Mouse (Mus musculus) testis, adult 10 weeks (tissue): ENCODE results near the gene Olfr748. TPM values are rescaled to one million over a fixed set of nuclear protein-coding genes. Genes with fewer than 3 reads are reported as not detected.

Experiments
- polyA plus RNA-seq: library from polyadenylated mRNA; stranded (reverse); fragments of 350-450 nt; fragmentation: Illumina TruSeq; extraction: RNeasy Lipid Tissue Mini Kit (QIAGEN cat#74804); gene quantifications from one replicate; pipeline ENCODE4 v1.2.3, GENCODE M21; 2014; ENCODE audit warnings: low read depth, low replicate concordance

The Olfr748 gene
- polyA plus RNA-seq, result not detected

GRCm38 (mm10) chr14:50707073-50707472 lies at the start of gene Olfr748:
Gene Olfr748, plus strand, starts transcription at chr14:50707373.

DNA sequence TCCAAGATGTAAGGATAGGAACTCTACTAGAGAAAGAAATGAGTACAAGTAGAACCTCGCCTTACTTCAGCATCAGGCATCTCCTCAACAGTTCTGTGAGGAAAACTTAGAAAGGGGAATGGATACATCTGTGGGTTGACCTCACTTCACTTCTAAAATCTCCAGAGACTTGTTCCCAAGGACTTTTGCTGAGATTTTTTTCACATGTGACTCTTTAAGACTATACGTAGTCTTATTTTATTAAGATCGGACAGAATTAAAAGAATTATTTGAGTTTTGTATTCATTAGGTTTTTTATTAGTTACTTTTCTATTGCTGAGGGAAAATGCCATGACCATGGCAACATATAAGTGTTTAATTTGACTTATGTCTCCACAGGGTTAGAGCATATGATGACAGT lies 14.1 kb upstream of the Olfr748 start, which contains the start of gene Olfr747:
Olfr747 (minus strand) TSS at position 101 of the 400 bp plus-strand sequence.

GRCm38 (mm10) chr14:50744994-50745393 lies 37.8 kb downstream of the Olfr748 start, which contains the start of gene Olfr749:
Gene Olfr749, minus strand, starts transcription at chr14:50745094.

Other genes with a start within 250 kb of the Olfr748 start
- not detected for gene Olfr741, start 234.6 kb upstream of the Olfr748 start, polyA plus RNA-seq
- 0.08 TPM for gene Olfr742, start 203.8 kb upstream of the Olfr748 start, polyA plus RNA-seq
- gene Olfr743, start 185.5 kb upstream of the Olfr748 start, polyA plus RNA-seq, result 0.15 TPM
- gene Olfr744, start 92.5 kb upstream of the Olfr748 start, polyA plus RNA-seq, result not detected
- not detected for gene Olfr745, start 68.0 kb upstream of the Olfr748 start, polyA plus RNA-seq
- not detected for gene Olfr746, start 60.3 kb upstream of the Olfr748 start, polyA plus RNA-seq
- not detected for gene Olfr747, start 14.2 kb upstream of the Olfr748 start, polyA plus RNA-seq
- not detected for gene Olfr749, start 37.7 kb downstream of the Olfr748 start, polyA plus RNA-seq
- 7.6 TPM for gene Ttc5, start 78.1 kb downstream of the Olfr748 start, polyA plus RNA-seq
- gene Ccnb1ip1, start 100.4 kb downstream of the Olfr748 start, polyA plus RNA-seq, result 20.3 TPM
- 24.1 TPM for gene Parp2, start 100.5 kb downstream of the Olfr748 start, polyA plus RNA-seq
- gene Tep1, start 163.2 kb downstream of the Olfr748 start, polyA plus RNA-seq, result 2.8 TPM
- gene Klhl33, start 190.1 kb downstream of the Olfr748 start, polyA plus RNA-seq, result 0.06 TPM
- 12.3 TPM for gene Osgep, start 217.5 kb downstream of the Olfr748 start, polyA plus RNA-seq
- gene Apex1, start 217.6 kb downstream of the Olfr748 start, polyA plus RNA-seq, result 20.7 TPM
- 17.5 TPM for gene Pip4p1, start 223.5 kb downstream of the Olfr748 start, polyA plus RNA-seq
- gene Pnp, start 223.7 kb downstream of the Olfr748 start, polyA plus RNA-seq, result 6.9 TPM
- gene Gm49342, start 237.1 kb downstream of the Olfr748 start, polyA plus RNA-seq, result not detected
- 5.4 TPM for gene Pnp2, start 248.6 kb downstream of the Olfr748 start, polyA plus RNA-seq